Mouse (Mus musculus) thymus, postnatal 25 days (tissue): Measurements from ENCODE around the gene Itsn2.
"Not testable (repeated sequence)": the region's sequence is repeated elsewhere in the genome, so short reads cannot be mapped to it uniquely, and the experiment has no call there.

Experiments
- DNase-seq: peaks from one replicate; pipeline ENCODE4 v3.0.0; 2022

The Itsn2 gene

GRCm38 (mm10) chr12:4592541-4593165 lies at the start of gene Itsn2, which contains the start of gene Gm3625:
Gene Itsn2, plus strand, starts transcription at chr12:4592638.
Gene Gm3625, minus strand, starts transcription at chr12:4592927.
- DNase-seq = peak; percentile 83

DNA sequence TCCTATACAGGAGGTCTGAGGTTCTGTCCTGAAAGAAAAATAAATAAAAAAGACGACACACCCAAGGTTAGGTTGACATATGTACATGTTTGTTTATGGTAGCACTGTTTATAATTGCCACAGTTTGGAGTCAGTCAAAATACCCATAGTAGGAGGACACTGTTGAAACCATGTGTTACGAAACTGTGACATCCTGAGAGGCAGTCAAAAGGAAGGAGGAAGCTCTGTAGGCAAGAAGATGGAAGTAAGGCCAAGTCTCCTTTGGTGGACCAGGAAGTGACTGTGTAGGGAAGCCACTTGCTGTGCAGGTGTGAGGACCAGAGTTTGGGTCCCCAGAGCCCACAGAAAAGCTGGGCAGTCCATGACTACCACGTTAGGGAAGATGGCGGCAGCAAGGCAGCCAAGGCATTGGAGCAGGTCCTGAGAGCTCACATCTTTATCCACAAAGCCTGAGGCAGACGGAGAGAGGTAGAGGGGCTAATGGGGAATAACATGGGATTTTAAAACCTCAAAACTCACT lies 48.0 kb upstream of the Itsn2 start:
- DNase-seq = no peak

DNA sequence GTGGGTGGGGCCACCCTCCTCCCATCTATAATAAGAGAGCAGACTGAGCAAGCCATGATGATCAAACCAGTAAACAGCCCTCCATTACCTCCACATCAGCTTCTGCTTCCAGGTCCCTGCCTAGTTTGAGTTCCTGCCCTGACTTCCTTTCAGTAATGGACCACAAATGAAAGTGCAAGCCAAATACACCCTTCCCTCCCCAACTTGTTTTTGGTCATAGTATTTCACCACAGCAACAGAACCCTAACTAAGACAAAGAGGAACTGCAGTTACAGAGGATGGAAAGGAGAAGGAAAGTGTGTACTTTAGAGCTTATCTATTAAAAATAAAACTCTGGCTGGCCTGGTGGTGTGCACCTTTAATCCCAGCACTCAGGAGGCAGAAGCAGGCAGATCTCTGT lies 47.0 kb upstream of the Itsn2 start:
- no peak for DNase-seq

DNA sequence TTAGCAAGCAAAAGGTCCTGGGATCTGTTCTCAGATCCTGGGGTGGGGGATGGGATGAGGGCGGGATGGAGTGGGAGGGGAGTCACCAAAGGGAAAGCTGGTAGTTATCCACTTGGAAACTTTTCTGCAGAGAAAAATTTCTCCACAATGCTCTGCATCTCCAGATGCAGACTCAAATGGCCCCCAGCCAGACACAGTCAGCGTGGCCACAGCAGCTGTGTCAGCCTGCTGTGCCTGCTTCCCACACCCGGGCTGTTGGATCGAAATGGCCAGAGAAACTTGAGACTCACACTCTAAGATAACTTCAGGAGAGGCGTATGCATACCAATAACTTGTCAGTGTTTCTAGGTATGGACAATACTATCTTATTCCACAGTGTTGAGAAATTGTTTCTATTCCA lies 45.9 kb upstream of the Itsn2 start:
- DNase-seq = no peak

DNA sequence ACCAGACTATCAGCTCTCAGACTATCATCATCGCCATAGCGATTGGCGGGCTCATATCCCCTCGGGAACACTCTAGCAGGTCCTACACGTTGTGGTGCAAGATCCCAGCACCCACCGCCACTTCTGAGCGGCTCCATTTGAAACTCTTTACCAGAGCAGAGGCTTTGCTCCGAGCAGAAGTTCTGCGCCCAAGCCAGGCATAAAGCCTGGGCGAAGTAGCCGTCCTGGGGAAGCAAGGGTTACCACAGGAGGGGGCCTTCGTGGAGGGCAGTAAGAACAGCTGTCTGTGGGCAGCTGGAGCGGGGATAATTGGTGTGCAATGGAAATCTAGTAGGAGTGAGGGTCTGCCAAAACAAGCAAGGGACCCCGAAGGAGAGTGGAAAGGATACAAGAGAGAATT lies 44.9 kb upstream of the Itsn2 start:
- no peak for DNase-seq

GRCm38 (mm10) chr12:4548053-4549013 lies 44.1 kb upstream of the Itsn2 start:
- peak; percentile 83 for DNase-seq

DNA sequence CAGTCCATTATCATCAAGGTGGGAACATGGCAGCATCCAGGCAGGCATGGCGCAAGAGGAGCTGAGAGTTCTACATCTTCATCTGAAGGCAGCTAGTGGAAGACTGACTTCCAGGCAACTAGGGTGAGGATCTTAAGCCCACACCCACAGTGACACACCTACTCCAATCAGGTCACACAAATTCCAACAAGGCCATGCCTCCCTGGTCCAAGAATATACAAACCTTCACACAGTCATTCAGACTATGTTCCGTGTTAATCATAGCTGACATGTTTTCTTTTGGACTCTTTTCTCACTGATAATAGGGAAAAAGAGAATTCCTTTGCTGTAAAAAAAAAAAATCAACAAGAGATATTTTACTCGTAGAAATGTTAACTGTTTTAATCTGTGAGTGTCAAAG lies 38.7 kb upstream of the Itsn2 start:
- DNase-seq = not testable (repeated sequence)

- DNase-seq = no peak
Observed at GRCm38 (mm10) chr12:4555451-4555850, 37.0 kb upstream of the Itsn2 start.

DNA sequence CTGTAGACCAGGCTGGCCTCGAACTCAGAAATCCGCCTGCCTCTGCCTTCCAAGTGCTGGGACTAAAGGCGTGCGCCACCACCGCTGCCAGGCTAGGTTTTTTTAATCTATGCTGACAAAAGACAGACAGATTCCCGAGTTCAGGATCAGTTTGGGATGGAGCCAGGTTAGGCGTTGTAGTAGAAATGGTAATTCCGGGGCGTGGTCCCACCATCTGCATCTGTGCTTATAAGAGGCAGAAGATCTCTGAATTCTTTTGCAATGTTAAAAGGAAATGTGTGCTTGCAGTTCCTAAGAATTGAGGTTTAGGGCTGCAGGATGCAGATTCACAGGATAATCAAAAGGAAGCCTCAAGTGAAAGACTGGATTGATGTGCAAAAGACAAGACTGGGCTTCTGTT lies 35.5 kb upstream of the Itsn2 start:
- no peak for DNase-seq

- DNase-seq = no peak
Observed at GRCm38 (mm10) chr12:4557436-4557835, 35.0 kb upstream of the Itsn2 start.

GRCm38 (mm10) chr12:4558013-4558412 lies 34.4 kb upstream of the Itsn2 start:
- no peak for DNase-seq

- DNase-seq = peak; percentile 34
Observed at GRCm38 (mm10) chr12:4558475-4559279, 33.8 kb upstream of the Itsn2 start.

DNA sequence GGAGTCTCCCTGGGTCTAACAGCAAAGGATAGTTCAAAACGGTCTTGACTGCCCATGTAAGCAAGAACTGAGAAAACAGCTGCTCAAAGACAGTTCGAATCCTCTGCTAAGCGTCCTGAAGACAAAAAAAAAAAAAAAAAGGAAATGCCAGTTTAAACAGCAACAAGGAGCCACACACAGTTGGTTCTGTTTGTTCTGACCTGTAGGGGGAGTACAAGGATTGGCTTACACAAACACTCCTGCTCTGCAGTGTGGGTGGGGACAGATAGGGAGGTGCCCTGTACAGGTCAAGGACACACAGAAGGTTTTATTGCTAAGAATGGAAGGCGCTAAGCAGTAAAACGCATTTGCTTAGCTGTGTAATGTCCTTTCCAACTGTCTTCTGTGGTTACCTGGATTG lies 20.6 kb upstream of the Itsn2 start:
- peak; percentile 52 for DNase-seq

DNA sequence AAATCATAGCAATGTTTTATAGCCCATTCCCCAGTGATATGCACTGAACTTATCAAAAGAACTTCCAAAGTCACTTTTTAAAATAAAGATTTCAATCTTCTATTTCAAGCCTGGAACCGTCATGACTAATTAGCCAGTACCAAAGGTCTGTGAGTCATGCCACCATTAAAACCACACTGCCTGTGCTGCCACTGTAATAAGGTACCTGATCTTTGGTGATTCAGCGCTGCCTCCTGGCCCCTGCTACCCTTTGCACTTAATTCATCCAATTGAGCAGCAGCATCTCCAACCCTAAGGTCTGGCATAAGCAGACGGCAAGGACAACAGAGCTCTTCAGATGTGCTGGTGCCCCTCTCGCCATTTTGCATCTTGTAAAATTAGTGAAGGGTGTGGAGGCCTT lies 18.4 kb upstream of the Itsn2 start:
- DNase-seq = no peak

DNA sequence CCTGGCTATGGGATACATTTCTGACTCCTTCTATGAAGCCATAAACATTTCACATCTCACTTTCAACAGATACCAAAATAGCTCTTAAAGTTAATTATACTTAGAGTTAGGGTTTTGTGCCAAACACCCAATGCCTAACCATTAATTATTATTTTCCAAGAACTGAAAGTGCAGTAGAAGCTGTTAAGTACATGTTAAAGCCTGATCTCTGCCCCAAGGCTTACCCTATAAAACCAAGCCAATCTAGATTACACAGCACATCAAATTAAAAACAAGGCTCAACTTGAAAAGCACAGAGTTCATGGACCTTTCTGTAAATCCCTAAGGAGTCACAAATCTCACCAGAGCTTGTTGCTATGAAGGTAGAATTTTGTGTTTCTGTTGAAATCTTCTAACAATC lies 10.1 kb upstream of the Itsn2 start:
- DNase-seq = no peak

DNA sequence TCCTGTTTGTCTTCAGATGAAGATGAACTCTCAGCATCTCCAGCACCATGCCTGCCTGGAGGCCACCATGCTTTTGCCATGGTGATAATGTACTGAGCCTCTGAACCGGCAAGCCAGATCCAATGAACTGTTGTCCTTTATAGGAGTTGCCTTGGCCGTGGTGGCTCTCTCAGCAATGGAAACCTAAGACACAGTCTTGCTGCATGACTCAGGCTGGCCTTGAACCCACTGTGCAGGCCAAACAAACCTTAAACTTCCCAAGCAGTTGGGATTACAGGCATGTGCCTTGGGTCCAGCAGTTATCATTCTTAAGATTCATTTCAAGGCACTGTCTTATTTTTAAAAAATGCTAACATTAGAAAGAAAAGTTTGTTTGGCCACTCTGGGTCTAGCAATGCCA lies 4.6 kb upstream of the Itsn2 start:
- no peak for DNase-seq

GRCm38 (mm10) chr12:4588603-4589002 lies 3.8 kb upstream of the Itsn2 start:
- no peak for DNase-seq

GRCm38 (mm10) chr12:4592025-4592424 lies 413 bp upstream of the Itsn2 start:
- peak; percentile 7 for DNase-seq

DNA sequence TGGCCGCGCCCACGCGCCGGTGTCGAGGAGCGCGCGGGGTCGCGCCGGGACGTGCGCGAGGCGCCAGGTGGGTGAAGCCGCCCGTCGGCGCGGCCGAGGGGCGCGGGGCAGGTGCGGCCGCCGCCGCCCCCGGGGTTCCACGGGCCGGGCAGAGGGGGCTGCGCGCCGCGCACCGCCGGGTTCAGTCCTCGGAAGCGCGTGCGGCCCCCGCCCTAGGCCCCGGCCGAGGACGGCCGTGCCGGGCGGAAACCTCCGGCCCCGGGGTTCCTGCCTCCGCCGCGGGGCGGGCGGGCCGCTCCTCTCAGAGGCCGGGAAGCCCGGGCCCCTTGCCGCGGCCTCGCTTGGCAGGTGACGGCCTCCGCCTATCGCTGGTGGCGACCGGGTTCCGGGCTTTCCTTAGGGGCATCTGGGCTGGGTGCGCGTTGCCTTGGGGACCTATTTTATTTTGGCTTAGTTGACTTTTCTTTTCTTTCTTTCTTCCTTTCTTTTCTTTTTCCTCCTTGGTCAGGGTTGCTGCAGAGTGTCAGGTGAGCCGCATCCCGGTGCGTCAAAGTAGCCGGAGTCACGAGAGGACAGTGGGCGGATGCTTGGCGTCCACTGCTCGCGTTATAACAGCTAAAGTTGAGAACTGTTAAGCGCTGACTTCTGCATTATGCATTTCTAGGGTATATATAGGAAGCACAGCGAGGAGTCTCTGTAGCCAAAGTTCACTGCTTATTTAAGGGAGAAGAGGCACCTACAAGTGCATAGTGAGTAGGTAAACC lies 910 bp downstream of the Itsn2 start:
- peak; percentile 72 for DNase-seq

- DNase-seq = peak; percentile 10
Observed at GRCm38 (mm10) chr12:4593930-4594391, 1.5 kb downstream of the Itsn2 start.

GRCm38 (mm10) chr12:4595055-4595454 lies 2.6 kb downstream of the Itsn2 start:
- DNase-seq = peak; percentile 21
